Mouse (Mus musculus) stomach, postnatal 0 days (tissue): ENCODE results near the gene Tekt1.

Experiments
- CTCF ChIP-seq: IDR thresholded peaks from 2 replicates; pipeline ENCODE4 v1.5.1; 2016; ENCODE audit warnings: antibody characterized with exemption, low read depth, mild to moderate bottlenecking, moderate library complexity
- EP300 ChIP-seq: optimal IDR thresholded peaks from 2 replicates; pipeline ENCODE3; 2016; ENCODE audit warnings: antibody characterized with exemption

DNA sequence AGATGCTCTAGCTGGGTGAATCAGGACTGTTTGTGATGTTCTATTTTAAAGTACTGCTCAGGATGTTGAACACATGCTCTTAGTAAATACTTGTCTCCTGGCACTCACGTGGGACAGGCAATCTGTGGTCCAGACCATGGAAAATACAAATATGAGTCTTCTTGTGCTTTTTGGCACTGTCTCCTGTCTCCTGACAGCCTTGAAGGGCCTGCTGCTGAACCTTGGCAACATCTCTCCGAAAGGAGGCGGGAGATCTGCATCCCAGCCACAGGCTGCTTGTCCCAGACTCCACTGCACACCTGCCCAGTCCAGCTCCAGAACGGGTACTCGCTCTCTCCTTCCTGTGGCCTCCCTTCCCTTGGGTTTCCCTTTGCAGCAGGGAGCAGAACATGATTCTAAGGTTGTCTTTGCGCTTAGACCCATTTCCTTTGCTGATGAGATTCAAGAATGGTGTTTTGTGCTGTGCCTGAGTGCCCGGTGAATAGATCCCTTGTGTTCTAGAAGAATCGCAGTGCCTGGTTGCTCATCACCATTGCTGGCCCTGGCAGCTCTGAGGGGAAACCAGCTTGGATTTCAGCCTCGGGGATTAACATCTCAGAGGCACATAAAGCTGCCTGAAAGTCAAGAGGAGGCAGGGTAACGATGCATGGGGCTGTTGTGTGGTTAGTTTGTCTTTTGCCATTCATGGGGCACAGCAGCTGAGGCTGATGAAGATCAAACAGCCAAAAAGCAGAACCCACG is 5.9 kb upstream of the Tekt1 start:
- no peak for TF ChIP-seq CTCF
- no peak for TF ChIP-seq EP300
